Mouse (Mus musculus) CH12F3 (cell line): ENCODE results near the gene Slc30a3.
"Not testable (repeated sequence)": the region's sequence is repeated elsewhere in the genome, so short reads cannot be mapped to it uniquely, and the experiment has no call there.

Experiments used
- in situ Hi-C: fragments of 300-500 bp; cut with MboI; formaldehyde crosslinking; loops from 2 replicates; pipeline ENCODE4 v1.14.3; 2020; ENCODE audit warnings: low sequenced_read_pairs

Gene Slc30a3

GRCm38 (mm10) chr5:31048763-31049641 is 59.0 kb downstream of the Slc30a3 start, which contains the start of gene Slc5a6:
Gene Slc5a6 (minus strand): TSS chr5:31048924.
- in situ Hi-C loops = no loop called here

GRCm38 (mm10) chr5:31047848-31048762 is 59.9 kb downstream of the Slc30a3 start, which contains the start of gene Atraid:
Gene Atraid (plus strand): TSS chr5:31048312.
- in situ Hi-C loops = no loop called here

DNA sequence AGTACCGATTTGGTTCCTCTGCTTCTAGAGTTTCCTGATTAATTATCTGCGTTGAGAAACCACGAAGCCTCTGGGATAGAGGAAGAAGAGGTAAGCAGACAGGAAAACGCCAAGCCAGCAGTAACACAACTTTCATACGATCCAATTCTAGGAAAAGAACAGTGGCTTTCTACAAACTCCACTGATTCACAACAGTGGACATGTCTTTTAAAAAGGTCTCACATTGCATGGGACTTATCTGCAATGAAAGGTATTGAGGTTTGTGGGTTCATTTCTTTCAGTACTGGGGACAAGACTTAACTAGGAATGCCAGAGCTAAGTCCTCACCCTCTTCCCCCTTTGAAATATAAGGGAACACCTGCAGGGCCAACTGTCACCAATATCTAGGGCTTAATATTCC is 61.0 kb downstream of the Slc30a3 start:
- in situ Hi-C loops = no loop called here

DNA sequence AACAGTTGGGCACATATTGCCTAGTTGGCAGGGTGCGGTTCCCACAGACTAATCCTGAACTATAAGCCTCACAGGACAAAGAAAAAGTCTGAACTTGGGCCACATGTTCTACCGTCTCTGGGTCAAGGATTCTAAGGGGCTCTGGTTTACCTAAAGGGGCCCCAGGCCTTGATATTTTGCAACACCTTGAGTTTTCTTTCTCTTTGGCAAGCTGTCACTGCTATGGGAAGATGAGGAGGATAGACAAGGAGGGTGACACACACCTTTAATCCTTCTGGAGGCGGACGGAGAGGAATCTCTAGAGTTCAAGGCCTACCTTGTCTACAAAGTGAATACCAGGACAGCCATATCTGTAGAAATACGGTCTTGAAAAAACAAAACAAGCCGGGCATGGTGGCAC is 61.6 kb downstream of the Slc30a3 start:
- in situ Hi-C loops = no loop called here

DNA sequence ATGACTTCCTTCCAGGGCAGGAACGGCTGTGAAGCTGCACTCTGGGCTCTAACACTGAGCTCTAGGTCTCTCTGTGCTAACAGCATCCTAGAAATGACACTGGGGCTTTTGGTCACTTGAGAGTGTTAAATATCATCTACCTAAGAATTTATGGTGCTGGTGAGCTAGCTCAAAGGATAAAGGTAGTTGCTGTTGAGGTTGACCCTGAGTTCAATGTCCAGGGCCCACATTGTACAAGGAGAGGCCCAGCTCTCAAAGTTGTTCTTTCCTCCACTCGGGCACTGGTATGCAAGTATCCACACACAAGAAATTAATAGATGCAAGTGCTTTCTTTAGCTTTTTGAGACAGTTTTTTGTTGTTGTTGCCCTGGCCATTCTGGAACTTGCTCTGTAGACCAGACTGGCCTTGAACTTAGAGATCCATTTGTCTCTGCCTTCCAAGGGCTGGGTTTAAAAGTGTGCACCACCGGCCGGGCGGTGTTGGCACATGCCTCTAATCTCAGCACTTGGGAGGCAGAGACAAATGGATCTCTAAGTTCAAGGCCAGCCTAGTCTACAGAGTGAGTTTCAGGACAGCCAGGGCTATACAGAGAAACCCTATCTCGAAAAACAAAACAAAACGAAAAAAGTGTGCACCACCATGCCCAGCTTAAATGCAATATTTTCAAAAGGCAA is 69.7 kb downstream of the Slc30a3 start:
- in situ Hi-C loops = no loop called here

GRCm38 (mm10) chr5:31036556-31036955 is 71.5 kb downstream of the Slc30a3 start:
- in situ Hi-C loops = not testable (repeated sequence)
